Mouse (Mus musculus) activated CD4-positive, CD25-positive, alpha-beta regulatory T cell, adult 9 weeks (primary cell): ENCODE measurements around the gene Klra2. TPM values are rescaled to one million over a fixed set of nuclear protein-coding genes. Genes with fewer than 3 reads are reported as not detected.

Experiments
- polyA plus RNA-seq: library from polyadenylated mRNA; unstranded; fragments of 100-300 nt; shearing (Covaris generic); gene quantifications from one replicate; pipeline ENCODE4 v1.2.1, GENCODE M21; 2017

Klra2 gene
- 0.26 TPM for polyA plus RNA-seq

GRCm38 (mm10) chr6:131247206-131247605, at the start of gene Klra2:
TSS of gene Klra2 (minus strand) at chr6:131247362.

GRCm38 (mm10) chr6:131292991-131293788, 46.0 kb upstream of the Klra2 start, which contains the start of gene Magohb:
TSS of gene Magohb (minus strand) at chr6:131293244.

Other genes starting within 250 kb of the Klra2 start
- gene Magohb, start 45.9 kb upstream of the Klra2 start, polyA plus RNA-seq, result 22.6 TPM
- not detected for gene Styk1, start 106.2 kb upstream of the Klra2 start, polyA plus RNA-seq
- gene Ybx3, start 141.1 kb upstream of the Klra2 start, polyA plus RNA-seq, result 8.9 TPM
- gene 5430401F13Rik, start 239.0 kb upstream of the Klra2 start, polyA plus RNA-seq, result not detected
- not detected for gene Gm6619, start 239.0 kb upstream of the Klra2 start, polyA plus RNA-seq